Mouse (Mus musculus) midbrain, embryonic 16.5 days (tissue): Measurements from ENCODE around the gene Olfr223. TPM values are rescaled to one million over a fixed set of nuclear protein-coding genes. Genes with fewer than 3 reads are reported as not detected.

Experiments used
- ATAC-seq: fragments of 200-750 bp; cut with Nextera tagmentation; 2 replicates; pipeline ENCODE4 v1.8.0; 2017; ENCODE audit warnings: moderate TSS enrichment
- H3K27ac ChIP-seq: fragments of 300-500 bp; sonication (generic); 2 replicates; pipeline ENCODE4 v1.5.1; 2014; ENCODE audit warnings: mild to moderate bottlenecking, low read length, mixed read lengths
- H3K27me3 ChIP-seq: fragments of 300-500 bp; sonication (generic); 2 replicates; pipeline ENCODE4 v1.6.1; 2014; ENCODE audit warnings: low read depth, low read length, mixed read lengths; ENCODE audit not compliant: control insufficient read depth, insufficient read depth
- H3K36me3 ChIP-seq: fragments of 300-500 bp; sonication (generic); 2 replicates; pipeline ENCODE4 v1.6.1; 2014; ENCODE audit warnings: mild to moderate bottlenecking, low read length, moderate library complexity, mixed read lengths; ENCODE audit not compliant: control insufficient read depth, insufficient read depth
- H3K4me1 ChIP-seq: fragments of 300-500 bp; sonication (generic); 2 replicates; pipeline ENCODE4 v1.6.1; 2014; ENCODE audit warnings: mild to moderate bottlenecking, low read length, mixed read lengths; ENCODE audit not compliant: control insufficient read depth, insufficient read depth
- H3K4me2 ChIP-seq: fragments of 300-500 bp; sonication (generic); 2 replicates; pipeline ENCODE4 v1.6.1; 2014; ENCODE audit warnings: mild to moderate bottlenecking, low read length, mixed read lengths
- H3K4me3 ChIP-seq: fragments of 300-500 bp; sonication (generic); 2 replicates; pipeline ENCODE4 v1.5.1; 2014; ENCODE audit warnings: low read depth, mild to moderate bottlenecking, low read length, moderate library complexity, mixed read lengths
- H3K9ac ChIP-seq: fragments of 300-500 bp; sonication (generic); 2 replicates; pipeline ENCODE4 v1.6.1; 2014; ENCODE audit warnings: low read depth, low read length, mixed read lengths
- H3K9me3 ChIP-seq: fragments of 300-500 bp; sonication (generic); replicated peaks from 2 replicates; pipeline ENCODE4 v1.6.1; 2014; ENCODE audit warnings: mild to moderate bottlenecking, low read length, mixed read lengths; ENCODE audit not compliant: control insufficient read depth, poor library complexity, severe bottlenecking
- WGBS: fragments of 180-500 bp; shearing (Covaris S2); extraction: QIAGEN DNeasy Blood & Tissue Kit; methylation state at CpG from one replicate; pipeline ENCODE4 v1.1.7; 2014; 5-methylcytosine and 5-hydroxymethylcytosine counted together
- polyA plus RNA-seq: library from polyadenylated mRNA; unstranded; fragments of >200 nt; fragmentation: Nextera tagmentation; extraction: Ambion mirVana; gene quantifications from 2 replicates; pipeline ENCODE4 v1.2.1, GENCODE M21; 2015

Gene Olfr223
- not detected in 2 replicates for polyA plus RNA-seq

- Histone ChIP-seq H3K27me3 (no peaks in the 10 kb centered on the region), H3K36me3 (no peaks in the 10 kb centered on the region), H3K4me1 (no peaks in the 10 kb centered on the region), H3K9ac (no peak within 1 kb of the TSS), H3K9me3 (no peaks in the 10 kb centered on the region), H3K4me2 (no peak within 1 kb of the TSS), H3K27ac (no peak within 1 kb of the TSS), H3K4me3 (no peak within 1 kb of the TSS)
- WGBS, result 79% methylated on average over 6 of the region's 6 CpGs
- no peak for ATAC-seq
Observed at GRCm38 (mm10) chr11:59593189-59593588, at the start of gene Olfr223. Gene Olfr223, minus strand, starts transcription at chr11:59593289.

GRCm38 (mm10) chr11:59642420-59642819 is 49.3 kb upstream of the Olfr223 start:
- Histone ChIP-seq H3K4me2 (no peak overlapping the region), H3K27me3 (no peaks in the 10 kb centered on the region), H3K4me3 (no peak overlapping the region), H3K36me3 (no peaks in the 10 kb centered on the region), H3K27ac (no peak overlapping the region), H3K9ac (no peak overlapping the region), H3K4me1 (no peaks in the 10 kb centered on the region), H3K9me3 (no peaks in the 10 kb centered on the region)
- no peak for ATAC-seq
- 91% methylated on average over 8 of the region's 8 CpGs for WGBS

GRCm38 (mm10) chr11:59641227-59641626 is 48.1 kb upstream of the Olfr223 start:
- no peak overlapping the region for H3K9ac ChIP-seq
- H3K27ac ChIP-seq, result no peak overlapping the region
- H3K4me2 ChIP-seq, result no peak overlapping the region
- ATAC-seq, result no peak
- H3K9me3 ChIP-seq, result no peaks in the 10 kb centered on the region
- 76% methylated on average over 5 of the region's 5 CpGs for WGBS
- no peak overlapping the region for H3K4me3 ChIP-seq
- no peaks in the 10 kb centered on the region for H3K36me3 ChIP-seq
- no peaks in the 10 kb centered on the region for H3K4me1 ChIP-seq
- no peaks in the 10 kb centered on the region for H3K27me3 ChIP-seq

GRCm38 (mm10) chr11:59639957-59640643 is 47.0 kb upstream of the Olfr223 start:
- H3K4me3 ChIP-seq, result no peak overlapping the region
- no peak overlapping the region for H3K4me2 ChIP-seq
- ATAC-seq, result no peak
- 86% methylated on average over 4 of the region's 4 CpGs for WGBS
- H3K27ac ChIP-seq, result no peak overlapping the region
- no peaks in the 10 kb centered on the region for H3K9me3 ChIP-seq
- H3K9ac ChIP-seq, result no peak overlapping the region
- H3K27me3 ChIP-seq, result no peaks in the 10 kb centered on the region
- no peaks in the 10 kb centered on the region for H3K4me1 ChIP-seq
- no peaks in the 10 kb centered on the region for H3K36me3 ChIP-seq

GRCm38 (mm10) chr11:59636695-59637414 is 43.8 kb upstream of the Olfr223 start:
- Histone ChIP-seq H3K4me1 (no peaks in the 10 kb centered on the region), H3K36me3 (no peaks in the 10 kb centered on the region), H3K9me3 (no peaks in the 10 kb centered on the region), H3K4me3 (no peak overlapping the region), H3K9ac (no peak overlapping the region), H3K4me2 (no peak overlapping the region), H3K27ac (no peak overlapping the region), H3K27me3 (no peaks in the 10 kb centered on the region)
- 84% methylated on average over 7 of the region's 7 CpGs for WGBS
- no peak for ATAC-seq

- Histone ChIP-seq H3K9ac (no peak overlapping the region), H3K4me2 (no peak overlapping the region), H3K4me1 (no peaks in the 10 kb centered on the region), H3K36me3 (no peaks in the 10 kb centered on the region), H3K4me3 (no peak overlapping the region), H3K9me3 (no peaks in the 10 kb centered on the region), H3K27me3 (no peaks in the 10 kb centered on the region), H3K27ac (no peak overlapping the region)
- 83% methylated on average over 12 of the region's 12 CpGs for WGBS
- ATAC-seq, result no peak
Observed at GRCm38 (mm10) chr11:59635821-59636694, 43.0 kb upstream of the Olfr223 start.

- no peak overlapping the region for H3K4me3 ChIP-seq
- WGBS, result 88% methylated on average over 9 of the region's 9 CpGs
- no peaks in the 10 kb centered on the region for H3K9me3 ChIP-seq
- no peaks in the 10 kb centered on the region for H3K4me1 ChIP-seq
- no peak overlapping the region for H3K4me2 ChIP-seq
- H3K27ac ChIP-seq, result no peak overlapping the region
- H3K9ac ChIP-seq, result no peak overlapping the region
- no peak for ATAC-seq
- H3K27me3 ChIP-seq, result no peaks in the 10 kb centered on the region
- H3K36me3 ChIP-seq, result no peaks in the 10 kb centered on the region
Observed at GRCm38 (mm10) chr11:59635251-59635795, 42.2 kb upstream of the Olfr223 start.

- Histone ChIP-seq H3K4me3 (no peak overlapping the region), H3K4me2 (no peak overlapping the region), H3K36me3 (no peaks in the 10 kb centered on the region), H3K9me3 (no peaks in the 10 kb centered on the region), H3K27me3 (no peaks in the 10 kb centered on the region), H3K9ac (no peak overlapping the region), H3K27ac (no peak overlapping the region), H3K4me1 (no peaks in the 10 kb centered on the region)
- ATAC-seq, result no peak
- WGBS, result 87% methylated on average over 7 of the region's 7 CpGs
Observed at GRCm38 (mm10) chr11:59634001-59634660, 41.0 kb upstream of the Olfr223 start.
